Mouse (Mus musculus): ENCODE data around the gene Drd5. TPM values are rescaled to one million over a fixed set of nuclear protein-coding genes. Genes with fewer than 3 reads are reported as not detected.
A peak's percentile ranks its signal among the peaks of the same experiment; 100 is the strongest.

Drd5 gene
- total RNA-seq (2022), result 1 to 10 TPM; 2.0 to 2.9 (median 2.6) TPM

- no peak for DNase-seq (ENCODE audit: low spot score in 2 of 2)
Observed at GRCm38 (mm10) chr5:38318966-38319786, at the start of gene Drd5. Drd5 (plus strand) TSS chr5:38319367.

- no peak for DNase-seq (ENCODE audit: low spot score in 2 of 2)
Observed at GRCm38 (mm10) chr5:38270942-38271341, 48.2 kb upstream of the Drd5 start.

- no peak for DNase-seq (ENCODE audit: low spot score in 2 of 2)
Observed at GRCm38 (mm10) chr5:38273831-38274230, 45.3 kb upstream of the Drd5 start.

- DNase-seq (ENCODE audit: low spot score in 2 of 2), result no peak
Observed at GRCm38 (mm10) chr5:38275771-38276170, 43.4 kb upstream of the Drd5 start, which contains the start of gene Otop1. Otop1 (plus strand) TSS chr5:38275972.

GRCm38 (mm10) chr5:38276451-38276850 is 42.7 kb upstream of the Drd5 start:
- DNase-seq (ENCODE audit: low spot score in 2 of 2), result no peak

- no peak for DNase-seq (ENCODE audit: low spot score in 2 of 2)
Observed at GRCm38 (mm10) chr5:38277098-38277866, 41.9 kb upstream of the Drd5 start.

GRCm38 (mm10) chr5:38277936-38278600 is 41.1 kb upstream of the Drd5 start:
- DNase-seq (ENCODE audit: low spot score in 2 of 2), result no peak

- DNase-seq (ENCODE audit: low spot score in 2 of 2), result no peak
Observed at GRCm38 (mm10) chr5:38280075-38280474, 39.1 kb upstream of the Drd5 start.

- no peak for DNase-seq (ENCODE audit: low spot score in 2 of 2)
Observed at GRCm38 (mm10) chr5:38285724-38286123, 33.4 kb upstream of the Drd5 start.

- no peak for DNase-seq (ENCODE audit: low spot score in 2 of 2)
Observed at GRCm38 (mm10) chr5:38288476-38288875, 30.7 kb upstream of the Drd5 start.

- DNase-seq (ENCODE audit: low spot score in 2 of 2), result no peak
Observed at GRCm38 (mm10) chr5:38301761-38302411, 17.3 kb upstream of the Drd5 start.

GRCm38 (mm10) chr5:38302651-38303050 is 16.5 kb upstream of the Drd5 start:
- DNase-seq (ENCODE audit: low spot score in 2 of 2), result no peak

- DNase-seq (ENCODE audit: low spot score in 2 of 2), result no peak
Observed at GRCm38 (mm10) chr5:38305241-38305640, 13.9 kb upstream of the Drd5 start.

GRCm38 (mm10) chr5:38307255-38308101 is 11.7 kb upstream of the Drd5 start:
- peak; percentile 62 to 90 for DNase-seq (ENCODE audit: low spot score in 2 of 2)

- peak; percentile 25 for DNase-seq (ENCODE audit: low spot score in 2 of 2)
Observed at GRCm38 (mm10) chr5:38308873-38309272, 10.3 kb upstream of the Drd5 start.

- no peak for DNase-seq (ENCODE audit: low spot score in 2 of 2)
Observed at GRCm38 (mm10) chr5:38309795-38310194, 9.4 kb upstream of the Drd5 start.

- no peak for DNase-seq (ENCODE audit: low spot score in 2 of 2)
Observed at GRCm38 (mm10) chr5:38333381-38333780, 14.2 kb downstream of the Drd5 start.

GRCm38 (mm10) chr5:38334582-38334981 is 15.4 kb downstream of the Drd5 start:
- DNase-seq (ENCODE audit: low spot score in 2 of 2), result no peak

GRCm38 (mm10) chr5:38343101-38343500 is 23.9 kb downstream of the Drd5 start:
- DNase-seq (ENCODE audit: low spot score in 2 of 2), result no peak

- DNase-seq (ENCODE audit: low spot score in 2 of 2), result no peak
Observed at GRCm38 (mm10) chr5:38346646-38347432, 27.7 kb downstream of the Drd5 start.

Measured in left cerebral cortex, adult 8-10 months (tissue).